Mouse (Mus musculus): Measurements from ENCODE around the gene Htr3b.

GRCm38 (mm10) chr9:48994779-48995178, 30.0 kb upstream of the Htr3b start:
- TF ChIP-seq CTCF (IDR thresholded peaks at IDR 0.05; ENCODE audit: borderline replicate concordance, extremely low read depth, insufficient read depth, insufficient read length) (no peak), POLR2A (IDR thresholded peaks at IDR 0.05; ENCODE audit: borderline replicate concordance, extremely low read depth, insufficient read depth, insufficient read length, poor library complexity, severe bottlenecking) (no peak)

Data from brain, embryonic 14.5 days (tissue).